Mouse (Mus musculus): Measurements from ENCODE around the gene Lck. TPM values are rescaled to one million over a fixed set of nuclear protein-coding genes. Genes with fewer than 3 reads are reported as not detected.
A peak's percentile ranks its signal among the peaks of the same experiment; 100 is the strongest.

Gene Lck
- total and polyA plus RNA-seq, 3 experiments, result 2.7 to 6.9 TPM; not detected in 1

DNA sequence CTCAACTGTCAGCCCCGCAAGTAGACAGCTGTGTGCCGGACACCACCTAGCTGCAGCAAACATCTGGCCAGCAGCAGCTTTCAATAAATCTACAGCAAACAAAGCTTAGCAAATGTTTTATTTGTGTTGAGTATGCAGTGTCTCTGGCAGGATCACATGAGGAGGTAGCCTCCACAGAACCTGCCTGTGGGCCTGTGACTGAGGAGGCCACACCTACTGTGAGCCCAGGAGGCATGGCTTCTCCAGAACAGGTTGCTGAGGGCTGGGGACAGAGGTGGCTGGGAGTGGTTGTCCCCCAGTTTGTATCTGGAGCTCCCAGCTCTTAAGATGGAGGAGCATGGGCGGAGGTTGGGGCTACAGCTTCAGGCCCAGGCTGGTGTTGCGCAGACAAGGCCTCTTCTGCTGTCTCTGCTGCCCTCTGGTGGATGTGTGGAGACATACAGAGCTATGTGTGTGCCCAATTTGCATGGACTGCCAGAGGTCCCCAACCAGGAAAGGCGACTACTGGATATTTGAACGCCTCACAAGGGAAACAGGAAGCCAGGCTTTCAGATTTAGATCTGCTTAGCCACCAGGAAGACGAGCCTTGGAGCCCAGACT is 35.1 kb upstream of the Lck start:
- Histone ChIP-seq H3K27ac (ENCODE audit: control insufficient read depth, low read depth, low read length) (peak overlapping the region; percentile 38), H3K36me3 (ENCODE audit: control insufficient read depth in 1 of 2, insufficient read depth in 2 of 2, low read length in 2 of 2) (peaks cover 0 to 3% of the 10 kb centered on the region in 2 experiments; a peak in 3 of 4 replicates), H3K4me1 (ENCODE audit: control insufficient read depth in 1 of 2, insufficient read depth in 2 of 2, low read length in 2 of 2) (no peaks in the 10 kb centered on the region), H3K4me3 (ENCODE audit: control insufficient read depth in 1 of 2, insufficient read depth in 1 of 2, low read depth in 2 of 2, low read length in 2 of 2) (no peak overlapping the region), H3K9me3 (replicated peaks; ENCODE audit: insufficient read depth, low read length) (no peaks in the 10 kb centered on the region), H3K79me2 (ENCODE audit: control insufficient read depth, insufficient read depth, low read length, poor library complexity) (no peaks in the 10 kb centered on the region), H3K9ac (ENCODE audit: control insufficient read depth, low read depth, low read length, poor library complexity, severe bottlenecking) (no peak overlapping the region), H3K27me3 (ENCODE audit: control insufficient read depth in 1 of 2, insufficient read depth in 2 of 2, low read length in 2 of 2) (no peaks in the 10 kb centered on the region)
- TF ChIP-seq SIN3A (IDR thresholded peaks at IDR 0.05; ENCODE audit: low read length) (0 out of 2 replicates have a peak, but pooled peaks have one; percentile 34), POLR2AphosphoS2 (IDR thresholded peaks at IDR 0.05; ENCODE audit: low read length) (peak; percentile 34; the same call in 1 of the 2 replicates), MYB (IDR thresholded peaks at IDR 0.05; ENCODE audit: low read depth, low read length) (no peak), USF1 (IDR thresholded peaks at IDR 0.05; ENCODE audit: low read depth, low read length) (no peak), ZC3H11A (IDR thresholded peaks at IDR 0.05; ENCODE audit: low read depth, low read length) (peak; percentile 51; the same call in 1 of the 2 replicates), MAFK (IDR thresholded peaks at IDR 0.05; ENCODE audit: borderline replicate concordance, low read depth, low read length) (no peak), BHLHE40 (IDR thresholded peaks at IDR 0.05; ENCODE audit: borderline replicate concordance, low read depth, low read length) (no peak), E2F4 (IDR thresholded peaks at IDR 0.05; ENCODE audit: borderline replicate concordance, low read depth, low read length) (no peak), CHD1 (IDR thresholded peaks at IDR 0.05; ENCODE audit: low read depth, low read length) (no peak), UBTF (IDR thresholded peaks at IDR 0.05; ENCODE audit: borderline replicate concordance, insufficient read depth, low read depth, low read length) (no peak), CHD2 (IDR thresholded peaks at IDR 0.05; ENCODE audit: low read length) (no peak), MYC (IDR thresholded peaks at IDR 0.05; ENCODE audit: low read depth, low read length) (no peak), ZMIZ1 (IDR thresholded peaks at IDR 0.05; ENCODE audit: low read depth, low read length) (no peak), KAT2A (conservative IDR thresholded peaks at IDR 0.05; ENCODE audit: low read depth, low read length) (no peak), MXI1 (IDR thresholded peaks at IDR 0.05; ENCODE audit: low read depth, low read length) (no peak), TBP (IDR thresholded peaks at IDR 0.05; ENCODE audit: low read depth, low read length) (no peak), HCFC1 (IDR thresholded peaks at IDR 0.05; ENCODE audit: low read depth, low read length) (peak; percentile 48; the same call in 1 of the 2 replicates), RAD21 (IDR thresholded peaks at IDR 0.05; ENCODE audit: low read depth, low read length) (peak; percentile 63), ELF1 (IDR thresholded peaks at IDR 0.05; ENCODE audit: low read depth, low read length) (no peak), TAL1 (IDR thresholded peaks at IDR 0.05; ENCODE audit: low read length) (no peak), NRF1 (IDR thresholded peaks at IDR 0.05; ENCODE audit: insufficient read depth, low read depth, low read length, poor library complexity, severe bottlenecking) (no peak), GABPA (IDR thresholded peaks at IDR 0.05; ENCODE audit: low read depth, low read length) (no peak), TCF12 (IDR thresholded peaks at IDR 0.05; ENCODE audit: low read depth, low read length) (no peak), POLR2AphosphoS5 (IDR thresholded peaks at IDR 0.05; ENCODE audit: borderline replicate concordance, low read depth, low read length) (no peak), CTCF (IDR thresholded peaks at IDR 0.05 in 2 of 3, conservative IDR thresholded peaks at IDR 0.05 in 1 of 3; ENCODE audit: control insufficient read depth in 1 of 3, insufficient read depth in 1 of 3, low read depth in 2 of 3, low read length in 3 of 3, poor library complexity in 1 of 3, severe bottlenecking in 1 of 3) (peak; percentile 76 to 83 (median 82)), SMC3 (IDR thresholded peaks at IDR 0.05; ENCODE audit: low read depth, low read length) (peak; percentile 75), USF2 (IDR thresholded peaks at IDR 0.05; ENCODE audit: borderline replicate concordance in 1 of 2, insufficient read depth in 1 of 2, low read depth in 1 of 2, low read length in 2 of 2) (no peak)
- DNase-seq (ENCODE audit: low read depth, low spot score), result peak; percentile 90
